Mouse (Mus musculus) kidney, postnatal 4 days (tissue): ENCODE data around the gene Slc6a20a.
A peak's percentile ranks its signal among the peaks of the same experiment; 100 is the strongest.
"Not testable (repeated sequence)": the region's sequence is repeated elsewhere in the genome, so short reads cannot be mapped to it uniquely, and the experiment has no call there.

Experiments
- DNase-seq, 2 experiments: peaks; one replicate each; pipeline ENCODE4 v3.0.0; 2021; ENCODE audit warnings: mixed read lengths in 2 of 2

Slc6a20a gene

GRCm38 (mm10) chr9:123678327-123679105 is at the start of gene Slc6a20a, which contains the start of gene Ccr9:
Gene Slc6a20a (minus strand): TSS chr9:123678885.
Gene Ccr9 (plus strand): TSS chr9:123678439.
- DNase-seq, result peak; percentile 61 to 74

DNA sequence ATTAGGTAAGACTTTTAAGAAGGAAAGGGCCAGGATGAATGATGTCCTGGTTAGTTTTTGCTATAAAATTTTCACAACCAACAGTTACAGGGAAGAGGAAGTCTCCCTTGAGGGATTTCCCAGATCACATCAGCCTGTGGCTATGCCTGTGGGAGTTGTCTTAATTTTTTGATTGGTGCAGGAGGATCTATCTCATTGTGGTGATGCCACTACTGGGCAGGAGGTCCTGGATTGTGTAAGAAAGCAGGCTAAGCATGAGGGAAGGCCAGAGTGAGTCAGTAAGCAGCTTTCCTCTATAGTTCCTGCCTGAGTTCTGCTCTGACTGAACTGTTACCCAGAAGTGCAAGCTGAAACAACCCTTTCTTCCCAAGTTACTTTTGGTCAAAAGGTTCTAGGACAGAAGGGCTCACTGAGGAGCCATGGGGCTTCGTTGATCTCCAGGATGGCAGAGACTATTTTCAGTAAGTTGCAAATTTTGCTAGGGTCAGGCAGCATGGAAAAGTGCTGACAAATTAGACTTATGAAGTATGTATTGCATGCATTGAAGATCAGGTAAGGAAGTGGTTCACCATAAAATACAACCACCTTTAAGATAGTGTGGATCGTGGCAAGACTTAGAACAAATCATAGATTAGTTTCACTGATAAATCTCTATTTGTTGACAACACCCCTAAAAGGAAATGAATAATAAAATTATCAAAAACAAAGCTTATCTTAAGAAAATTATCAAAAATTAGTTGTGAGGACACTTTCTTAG is 44.2 kb upstream of the Slc6a20a start:
- no peak for DNase-seq

DNA sequence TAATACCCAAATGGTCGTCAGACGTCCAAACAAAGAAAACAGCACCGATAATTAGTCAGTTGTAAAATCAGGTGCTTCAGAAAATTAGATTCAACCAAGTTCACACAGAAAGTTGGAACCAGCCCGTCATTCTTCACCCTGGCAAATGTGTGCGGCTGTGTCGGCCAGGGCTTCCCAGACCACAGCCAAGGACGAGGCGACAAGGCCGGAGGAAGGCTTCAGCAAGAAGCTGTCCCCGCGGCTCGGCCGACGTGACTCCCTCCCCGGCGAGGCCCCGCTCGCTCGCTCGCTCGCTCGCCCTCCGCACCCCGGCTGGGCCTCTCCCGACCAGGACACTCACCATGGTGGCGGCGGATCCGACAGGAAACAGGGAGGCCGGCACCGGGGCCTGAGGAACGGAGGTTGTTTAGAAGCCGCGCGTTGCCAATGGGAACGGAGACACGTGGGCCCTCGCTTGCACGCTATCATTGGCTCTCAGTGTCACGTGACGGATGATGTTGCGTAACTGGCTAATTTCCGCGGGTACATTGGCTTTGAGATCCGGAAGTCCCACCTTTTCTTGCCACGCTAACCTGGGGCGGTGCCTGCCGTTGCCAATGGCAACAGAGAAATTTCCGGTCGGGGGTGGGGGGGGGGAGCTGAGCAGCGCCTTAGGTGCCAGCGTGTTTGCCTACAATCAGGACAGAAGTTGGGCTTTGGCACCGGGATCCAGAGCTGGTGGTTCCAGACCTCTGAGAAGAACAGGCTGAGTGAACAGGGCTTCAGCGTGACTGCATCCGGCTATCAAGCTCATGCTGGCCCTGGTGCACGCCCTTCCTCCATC is 38.7 kb upstream of the Slc6a20a start, which contains the start of gene Lztfl1:
Gene Lztfl1 (minus strand): TSS at position 512 of the 823 bp plus-strand sequence.
- DNase-seq, result peak; percentile 96 to 98

DNA sequence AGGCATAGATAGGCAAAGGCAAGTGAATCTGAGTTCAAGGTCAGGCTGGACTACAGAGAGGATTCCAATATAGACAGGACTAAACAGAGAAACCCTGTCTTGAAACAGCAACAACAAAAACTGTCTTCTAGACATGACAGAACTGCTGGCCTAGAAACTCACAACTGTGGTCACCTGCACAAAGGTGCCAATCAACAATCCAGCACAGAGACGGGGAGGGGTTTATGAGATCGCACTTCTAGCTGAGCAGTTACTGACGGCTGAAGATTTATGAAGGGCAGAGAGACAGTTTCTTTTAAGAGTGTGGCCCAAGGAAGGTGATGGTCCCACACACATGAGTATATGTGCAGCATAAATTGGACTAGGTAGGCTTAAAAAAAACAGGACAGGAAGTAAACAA is 37.6 kb upstream of the Slc6a20a start:
- DNase-seq, result peak in 1 of 2 experiments; percentile 5

GRCm38 (mm10) chr9:123713111-123713510 is 34.4 kb upstream of the Slc6a20a start:
- DNase-seq, result no peak

DNA sequence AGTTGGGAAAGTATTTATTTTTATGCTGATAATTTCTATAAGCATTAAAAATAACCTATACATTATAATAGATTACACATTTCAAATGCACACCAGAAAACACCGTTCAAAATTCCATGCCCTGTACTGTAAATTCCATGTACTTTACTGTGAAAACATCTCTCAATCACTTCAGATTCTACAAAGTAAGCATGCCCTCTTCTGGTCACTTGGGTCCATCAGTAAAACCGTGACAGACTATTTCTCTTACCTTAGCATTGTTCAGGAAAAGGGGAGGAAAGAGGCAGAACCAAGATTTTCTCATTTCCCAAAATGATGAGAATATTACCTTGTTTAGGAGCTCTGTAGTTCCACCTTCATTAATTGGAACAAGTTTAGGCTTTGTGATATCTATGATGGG is 30.5 kb upstream of the Slc6a20a start:
- no peak for DNase-seq

DNA sequence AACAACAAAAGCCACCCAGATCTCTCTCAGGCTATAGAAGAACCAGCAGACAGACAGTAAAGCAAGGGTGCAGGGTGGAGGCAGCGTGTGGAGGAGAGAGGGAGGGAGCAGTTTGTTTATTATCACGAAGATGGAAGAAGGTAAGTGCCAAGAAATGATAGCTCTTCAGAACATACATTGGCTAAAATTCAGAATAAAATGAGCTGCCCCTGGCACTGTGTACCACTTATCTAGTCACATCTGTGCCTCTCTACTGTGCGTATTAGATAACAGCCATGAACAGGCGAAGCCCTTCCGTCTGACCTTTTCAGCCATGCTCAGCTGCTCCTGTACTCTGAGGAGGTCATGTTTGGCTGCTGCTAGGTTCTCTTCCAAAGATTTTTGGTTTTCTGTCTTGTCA is 23.1 kb upstream of the Slc6a20a start:
- no peak for DNase-seq

- DNase-seq, result no peak
These were observed 17.1 kb upstream of the Slc6a20a start for GRCm38 (mm10) chr9:123695634-123696302.

DNA sequence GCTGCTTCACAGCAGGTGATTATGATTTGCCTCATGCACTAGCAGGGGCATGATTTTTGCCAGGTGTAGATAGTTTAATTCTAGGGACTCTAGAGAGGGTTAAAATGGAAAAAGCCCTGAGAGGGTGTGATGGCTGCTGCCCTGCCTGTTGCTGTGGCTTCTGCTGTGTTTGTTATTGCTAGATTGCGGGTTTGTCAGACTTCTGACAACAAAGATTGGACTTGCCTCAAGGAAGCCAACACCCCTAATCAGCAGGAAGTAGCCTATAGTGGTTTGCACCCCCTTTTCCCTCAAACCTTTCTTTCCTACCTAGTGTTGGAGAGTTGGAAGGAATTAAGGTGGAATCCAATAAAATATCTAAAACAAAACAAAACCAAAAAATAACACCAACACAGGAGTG is 9.5 kb upstream of the Slc6a20a start:
- DNase-seq, result no peak

- no peak for DNase-seq
These were observed 7.5 kb upstream of the Slc6a20a start for GRCm38 (mm10) chr9:123686206-123686605.

DNA sequence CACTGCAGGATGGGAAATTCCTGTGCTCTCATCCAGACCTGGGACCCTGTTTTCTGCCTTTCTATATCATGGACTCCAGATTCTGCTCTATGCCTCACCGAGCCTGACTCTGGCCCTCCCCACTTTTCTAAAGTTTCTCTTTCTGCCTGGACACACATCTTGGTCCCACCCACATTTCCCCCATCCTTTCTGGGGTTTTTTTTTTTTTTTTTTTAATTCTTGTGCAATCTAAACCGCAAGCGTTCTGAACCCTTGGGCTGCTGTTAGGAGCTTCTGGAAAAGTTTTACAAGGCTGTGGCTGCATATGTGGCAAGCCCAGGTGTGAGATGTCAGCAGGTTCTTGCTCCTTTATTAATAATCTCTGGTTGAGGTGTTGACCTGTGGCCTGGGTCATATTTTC is 5.0 kb upstream of the Slc6a20a start:
- DNase-seq, result peak in 1 of 2 experiments; percentile 4

DNA sequence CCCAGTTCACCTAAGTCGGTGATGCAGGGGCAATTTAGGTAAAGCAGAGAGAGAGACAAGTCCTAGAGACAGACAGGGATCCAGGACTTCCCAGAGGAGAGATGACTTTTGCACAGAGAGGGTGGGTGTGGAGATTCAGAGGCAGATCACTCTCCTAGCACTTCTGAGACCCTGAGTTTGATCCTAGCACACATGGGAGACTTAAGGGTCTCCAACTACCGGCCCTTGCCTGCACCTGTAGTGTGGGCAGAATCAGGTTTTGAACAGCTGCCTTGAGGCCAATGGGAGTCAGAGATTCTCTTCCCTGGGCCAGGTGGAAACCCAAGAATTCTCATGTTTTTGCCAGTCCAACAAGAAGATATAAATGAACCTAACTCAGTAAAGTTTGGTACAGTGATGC is 513 bp upstream of the Slc6a20a start:
- DNase-seq, result no peak

GRCm38 (mm10) chr9:123665645-123666044 is 13.0 kb downstream of the Slc6a20a start:
- DNase-seq, result peak; percentile 73 to 75

DNA sequence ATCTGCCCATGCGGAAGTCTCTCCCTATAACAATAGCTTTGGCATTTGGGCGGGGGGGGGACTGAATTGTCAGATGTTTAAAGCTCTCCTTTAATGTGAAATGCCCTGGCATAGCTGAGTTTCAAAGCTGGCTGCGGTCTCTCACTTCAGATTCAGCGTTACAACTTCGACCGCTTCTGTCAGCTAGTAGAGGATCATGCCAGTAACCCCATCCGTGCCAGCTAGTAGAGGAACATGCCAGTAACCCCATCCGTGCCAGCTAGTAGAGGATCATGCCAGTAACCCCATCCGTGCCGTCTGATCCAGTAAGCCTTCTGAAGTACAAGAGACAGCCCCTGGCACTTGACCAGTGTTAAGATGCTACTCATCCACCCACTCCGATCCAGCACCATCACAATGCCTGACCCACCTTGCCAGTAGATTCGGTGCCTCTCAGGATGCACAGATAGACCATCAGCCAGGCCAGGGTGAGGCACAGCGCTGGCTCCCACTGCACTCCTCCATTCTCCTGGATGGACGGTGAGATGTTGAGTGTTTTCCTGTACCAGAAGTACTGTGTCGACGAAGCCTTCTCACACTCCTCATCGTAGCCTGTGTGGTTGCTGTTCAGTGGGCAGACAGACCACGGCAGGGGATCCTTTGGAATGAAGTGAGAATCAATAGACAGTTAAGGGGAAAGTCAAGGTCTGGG is 18.6 kb downstream of the Slc6a20a start:
- not testable (repeated sequence) for DNase-seq

DNA sequence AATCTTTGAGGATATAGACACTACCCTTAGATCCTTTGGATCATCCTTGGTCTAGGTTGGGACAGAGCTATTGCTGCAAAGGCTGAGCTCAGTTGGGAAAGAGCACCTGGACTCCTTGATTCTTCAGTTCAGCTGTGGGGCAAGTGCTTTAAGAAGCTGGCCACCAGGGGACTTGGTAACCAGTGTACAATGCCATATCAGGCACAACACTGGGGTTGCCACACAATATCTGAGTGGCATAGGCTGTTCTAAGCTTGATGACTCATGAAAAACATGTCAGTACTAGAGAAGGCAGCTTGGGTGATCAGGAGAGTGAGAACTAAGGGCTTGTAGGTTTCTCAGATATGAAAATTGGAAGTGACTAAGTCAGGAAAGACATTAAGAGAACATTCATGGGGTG is 19.7 kb downstream of the Slc6a20a start:
- no peak for DNase-seq

DNA sequence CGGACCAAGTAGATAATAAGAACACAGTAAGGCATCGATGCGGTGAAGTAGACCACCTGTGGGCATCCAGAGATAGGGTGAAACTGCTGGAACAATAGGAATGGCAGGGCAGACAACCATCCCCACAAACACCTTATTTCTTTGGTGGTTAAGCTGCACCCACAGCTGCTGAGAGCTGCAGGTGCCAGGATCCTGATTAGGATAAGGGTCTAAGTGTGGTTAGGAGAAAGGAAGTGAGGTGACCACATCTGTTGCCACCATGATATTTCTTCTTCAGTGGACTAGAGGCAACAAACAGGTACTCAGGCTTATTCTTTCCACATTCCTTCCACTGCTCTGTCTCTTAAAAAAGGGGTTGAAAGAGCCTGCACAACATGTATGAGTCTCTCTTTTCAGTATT is 21.2 kb downstream of the Slc6a20a start:
- DNase-seq, result no peak

- peak in 1 of 2 experiments; percentile 13 for DNase-seq
These were observed 27.3 kb downstream of the Slc6a20a start for GRCm38 (mm10) chr9:123651369-123651768.

DNA sequence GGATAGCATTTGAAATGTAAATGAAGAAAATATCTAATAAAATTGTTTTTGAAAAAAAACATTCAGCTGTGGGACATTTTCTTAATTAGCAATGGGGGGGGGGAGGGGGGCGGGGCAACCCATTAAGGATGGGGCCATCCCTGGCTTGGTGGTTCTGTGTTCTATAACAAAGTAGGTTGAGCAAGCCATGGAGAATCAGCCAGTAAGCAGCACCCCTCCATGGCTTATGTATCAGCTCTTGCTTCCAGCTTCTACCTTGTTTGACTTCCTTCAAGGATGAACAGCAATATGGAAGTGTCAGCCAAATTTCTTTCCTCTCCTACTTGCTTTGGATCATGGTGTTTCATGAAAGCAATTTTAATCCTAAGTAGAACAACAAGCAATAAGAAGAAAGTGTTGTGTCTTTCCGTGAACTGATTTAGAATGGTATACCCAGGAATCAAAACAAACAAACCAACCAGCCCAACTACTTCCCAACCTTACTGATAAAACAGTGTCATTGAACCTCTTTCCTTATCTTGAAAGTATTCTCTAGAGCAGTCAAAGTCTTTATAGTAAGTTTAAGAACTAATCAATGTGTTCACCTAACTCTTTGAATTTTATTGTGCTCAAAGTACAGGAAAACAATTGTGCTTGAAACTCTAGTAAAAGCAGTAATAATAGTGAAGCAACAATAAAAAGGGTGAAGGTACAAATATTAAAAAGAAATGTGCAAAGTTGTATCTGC is 28.7 kb downstream of the Slc6a20a start:
- DNase-seq, result no peak

- no peak for DNase-seq
These were observed 38.6 kb downstream of the Slc6a20a start for GRCm38 (mm10) chr9:123640106-123640505.

DNA sequence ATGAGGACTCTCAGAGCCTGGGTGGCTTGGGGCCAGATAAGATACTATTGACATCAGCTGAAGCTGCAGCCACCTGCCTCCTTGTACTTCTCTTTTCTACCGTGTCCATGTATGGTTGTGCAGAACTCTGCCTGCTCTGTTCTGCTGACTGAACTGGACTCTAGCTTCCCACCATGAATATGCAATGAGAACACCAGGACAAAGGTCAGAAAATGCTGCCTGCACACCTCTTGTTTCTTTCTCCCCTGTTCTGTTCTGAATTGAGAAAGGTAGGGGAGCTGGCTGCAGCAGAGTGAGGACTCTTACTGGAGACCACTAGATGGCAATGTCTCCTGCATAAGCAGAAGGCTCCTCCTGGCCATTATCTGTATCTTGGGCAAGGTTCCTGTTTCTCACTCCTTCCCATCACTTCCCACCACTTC is 40.0 kb downstream of the Slc6a20a start:
- peak; percentile 37 to 59 for DNase-seq

GRCm38 (mm10) chr9:123638231-123638630 is 40.5 kb downstream of the Slc6a20a start:
- DNase-seq, result no peak
